Mouse (Mus musculus) CD4-positive, CD25-positive, alpha-beta regulatory T cell, adult 2 months (primary cell): ENCODE data around the gene Ubl4a.
A peak's percentile ranks its signal among the peaks of the same experiment; 100 is the strongest.
"Not testable (repeated sequence)": the region's sequence is repeated elsewhere in the genome, so short reads cannot be mapped to it uniquely, and the experiment has no call there.

Experiments
- DNase-seq: peaks from one replicate; pipeline ENCODE4 v3.0.0-alpha.2; 2012; ENCODE audit warnings: low read depth, low spot score

Ubl4a gene

DNA sequence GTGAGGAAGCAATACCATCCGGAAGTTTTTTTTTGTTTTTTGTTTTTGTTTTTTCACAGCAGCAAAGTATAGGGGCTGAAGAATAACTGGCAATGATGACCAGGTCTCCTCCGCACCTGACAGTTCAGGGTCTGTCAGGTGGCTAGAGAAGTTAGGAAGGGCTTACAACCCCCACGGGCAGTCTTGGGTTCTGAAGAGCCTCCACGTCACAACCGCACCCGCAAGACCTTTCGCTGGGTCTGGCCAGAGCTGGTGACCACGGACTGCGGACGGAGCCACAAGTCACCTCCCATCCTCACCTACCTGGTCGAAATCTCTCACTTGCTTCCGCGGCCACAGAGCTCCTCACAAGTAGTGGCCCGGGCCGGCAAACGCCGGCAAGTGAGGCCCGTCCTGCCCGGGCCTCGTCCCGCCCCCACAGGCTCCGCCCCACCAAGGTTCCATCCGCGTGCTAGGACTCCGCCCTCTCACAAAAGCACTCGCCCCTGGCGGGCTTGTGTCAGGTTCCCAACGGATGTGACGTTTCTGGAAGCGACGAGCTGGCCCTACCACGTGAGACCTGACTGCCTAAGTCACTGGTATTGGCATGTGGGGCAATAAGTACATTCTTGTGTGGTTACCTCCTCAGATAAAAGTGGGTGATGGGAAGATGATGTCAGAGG lies at the start of gene Ubl4a, which contains the start of gene Slc10a3:
TSS of gene Ubl4a (minus strand) at position 331 of the 662 bp plus-strand sequence.
TSS of gene Slc10a3 (minus strand) at position 462 of the 662 bp plus-strand sequence.
- DNase-seq, result peak; percentile 94

GRCm38 (mm10) chrX:74413377-74413776 lies 40.4 kb upstream of the Ubl4a start:
- DNase-seq, result peak; percentile 85

- DNase-seq, result no peak
Observed at GRCm38 (mm10) chrX:74408340-74408739, 35.3 kb upstream of the Ubl4a start.

DNA sequence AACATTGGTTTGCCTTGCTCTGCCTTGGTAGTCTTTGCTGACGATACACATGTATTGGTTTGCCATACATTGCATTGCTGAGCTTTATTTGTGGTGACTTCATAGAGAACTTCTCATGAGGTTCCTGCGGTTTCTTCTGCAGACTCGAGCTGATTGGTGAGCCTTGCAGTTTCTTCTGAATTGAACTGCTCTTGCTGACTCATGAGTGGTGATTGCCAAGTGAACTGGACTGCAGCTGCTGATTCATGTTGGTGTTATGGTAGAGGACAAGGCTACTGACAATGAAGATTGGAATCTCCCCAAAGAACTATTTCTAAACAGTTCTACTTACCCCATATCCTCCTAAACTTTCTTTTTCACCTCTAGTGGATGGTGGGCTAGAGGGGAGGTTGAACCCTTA lies 27.1 kb upstream of the Ubl4a start:
- DNase-seq, result no peak

- DNase-seq, result peak; percentile 94
Observed at GRCm38 (mm10) chrX:74392535-74393443, 19.8 kb upstream of the Ubl4a start, which contains the start of the genes Fam3a and Ikbkg. TSS of gene Fam3a (minus strand) at chrX:74393272. TSS of gene Ikbkg (plus strand) at chrX:74393290.

DNA sequence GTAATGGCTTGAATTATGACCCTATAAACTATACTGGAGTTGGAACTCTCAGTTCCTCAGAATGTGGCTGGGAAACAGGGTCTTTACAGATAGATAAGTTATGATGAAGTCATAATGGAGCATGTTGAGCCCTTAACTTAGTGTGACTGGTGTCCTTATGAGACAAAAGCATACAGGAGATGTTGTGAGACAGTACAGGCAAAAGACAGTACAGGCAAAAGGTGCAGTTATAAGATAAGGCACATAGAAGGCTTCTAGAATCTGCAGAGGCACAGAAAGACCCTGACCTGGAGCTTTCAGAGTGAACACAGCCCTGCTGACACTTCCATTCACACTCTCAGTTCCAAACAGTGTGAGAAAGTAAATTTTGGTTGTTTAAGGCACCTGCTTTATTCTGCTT lies 15.1 kb upstream of the Ubl4a start:
- DNase-seq, result no peak

- no peak for DNase-seq
Observed at GRCm38 (mm10) chrX:74384451-74384850, 11.4 kb upstream of the Ubl4a start.

- DNase-seq, result peak; percentile 74
Observed at GRCm38 (mm10) chrX:74368209-74368909, 4.7 kb downstream of the Ubl4a start.

GRCm38 (mm10) chrX:74367512-74367911 lies 5.5 kb downstream of the Ubl4a start:
- no peak for DNase-seq

- DNase-seq, result no peak
Observed at GRCm38 (mm10) chrX:74359171-74359570, 13.8 kb downstream of the Ubl4a start.

GRCm38 (mm10) chrX:74357069-74357468 lies 15.9 kb downstream of the Ubl4a start:
- DNase-seq, result not testable (repeated sequence)

DNA sequence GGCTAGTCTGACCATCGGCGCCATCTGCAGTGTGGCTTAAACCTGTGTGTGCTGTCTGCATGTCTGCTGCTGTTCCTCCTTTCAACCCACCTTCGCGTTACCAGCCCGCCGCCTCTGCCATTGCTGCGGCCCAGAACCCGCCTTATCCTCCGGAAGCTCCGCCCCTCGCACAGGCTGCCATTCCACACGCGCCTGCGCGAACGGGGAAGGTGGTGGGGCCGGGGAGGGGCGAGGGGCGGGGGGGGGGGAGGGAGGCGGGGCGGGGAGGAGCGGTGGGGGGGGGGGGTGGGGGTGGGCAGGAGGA lies 19.6 kb downstream of the Ubl4a start, which contains the start of gene Lage3:
TSS of gene Lage3 (minus strand) at position 152 of the 304 bp plus-strand sequence.
- DNase-seq, result peak; percentile 89

GRCm38 (mm10) chrX:74352645-74353466 lies 20.2 kb downstream of the Ubl4a start:
- no peak for DNase-seq

- DNase-seq, result no peak
Observed at GRCm38 (mm10) chrX:74330166-74330930, 42.7 kb downstream of the Ubl4a start.

GRCm38 (mm10) chrX:74329215-74329671 lies 43.8 kb downstream of the Ubl4a start:
- peak; percentile 8 for DNase-seq

DNA sequence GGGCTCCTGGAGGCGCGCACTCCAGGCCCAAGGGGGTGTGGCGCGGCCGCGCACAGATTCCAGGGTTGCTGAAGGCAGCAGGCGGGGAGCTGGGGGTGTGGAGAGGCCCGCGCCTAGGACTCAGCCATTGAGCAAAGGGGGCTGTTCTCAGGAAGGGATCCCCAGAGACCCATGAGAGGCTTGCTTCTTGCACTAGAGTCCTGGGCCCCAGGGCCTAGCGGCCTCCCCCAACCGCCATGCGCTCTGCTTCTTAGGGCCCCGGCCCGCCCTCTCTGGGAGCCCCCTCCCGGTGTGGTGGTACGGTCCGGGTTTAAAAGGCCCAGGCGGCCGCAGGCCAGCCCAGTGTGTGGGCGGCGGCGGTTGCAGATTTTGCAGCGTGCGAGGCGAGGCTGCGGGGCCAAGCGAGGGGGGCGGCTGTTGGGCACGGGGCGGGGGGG lies 44.3 kb downstream of the Ubl4a start, which contains the start of gene Plxna3:
TSS of gene Plxna3 (plus strand) at position 342 of the 437 bp plus-strand sequence.
- DNase-seq, result peak; percentile 71
